Mouse (Mus musculus) lung, embryonic 14.5 days (tissue): ENCODE results near the gene Mapkapk2. TPM values are rescaled to one million over a fixed set of nuclear protein-coding genes. Genes with fewer than 3 reads are reported as not detected.
A peak's percentile ranks its signal among the peaks of the same experiment; 100 is the strongest.

Experiments
- ATAC-seq: fragments of 200-750 bp; cut with Nextera tagmentation; 2 replicates; pipeline ENCODE4 v1.8.0; 2017; ENCODE audit warnings: mild to moderate bottlenecking, moderate TSS enrichment, moderate library complexity; ENCODE audit not compliant: insufficient read depth
- DNase-seq: peaks from one replicate; pipeline ENCODE4 v3.0.0-alpha.2; 2015
- H3K27ac ChIP-seq: fragments of 300-500 bp; sonication (generic); 2 replicates; pipeline ENCODE4 v1.5.1; 2014; ENCODE audit warnings: low read depth, mild to moderate bottlenecking, moderate library complexity
- H3K27me3 ChIP-seq: fragments of 300-500 bp; sonication (generic); 2 replicates; pipeline ENCODE4 v1.6.1; 2014; ENCODE audit warnings: low read length, control low read depth; ENCODE audit not compliant: insufficient read depth
- H3K36me3 ChIP-seq: fragments of 300-500 bp; sonication (generic); 2 replicates; pipeline ENCODE4 v1.6.1; 2014; ENCODE audit warnings: control low read depth; ENCODE audit not compliant: insufficient read depth
- H3K4me1 ChIP-seq: fragments of 300-500 bp; sonication (generic); 2 replicates; pipeline ENCODE4 v1.6.1; 2014; ENCODE audit warnings: antibody characterized with exemption, control low read depth; ENCODE audit not compliant: insufficient read depth
- H3K4me2 ChIP-seq: fragments of 300-500 bp; sonication (generic); 2 replicates; pipeline ENCODE4 v1.6.1; 2014; ENCODE audit warnings: mild to moderate bottlenecking
- H3K4me3 ChIP-seq: fragments of 300-500 bp; sonication (generic); 2 replicates; pipeline ENCODE4 v1.5.1; 2014; ENCODE audit warnings: low read depth, low read length
- H3K9ac ChIP-seq: fragments of 300-500 bp; sonication (generic); 2 replicates; pipeline ENCODE4 v1.6.1; 2014
- H3K9me3 ChIP-seq: fragments of 300-500 bp; sonication (generic); 2 replicates; pipeline ENCODE4 v1.6.1; 2016; ENCODE audit warnings: low read depth, low read length, control low read depth
- CTCF ChIP-seq: IDR thresholded peaks from 2 replicates; pipeline ENCODE4 v1.5.1; 2016; ENCODE audit warnings: antibody characterized with exemption, low read depth
- WGBS: fragments of 180-500 bp; shearing (Covaris S2); extraction: QIAGEN DNeasy Blood & Tissue Kit; methylation state at CpG from one replicate; pipeline ENCODE4 v1.1.7; 2014; 5-methylcytosine and 5-hydroxymethylcytosine counted together
- polyA plus RNA-seq: library from polyadenylated mRNA; unstranded; fragments of >200 nt; fragmentation: Nextera tagmentation; extraction: Ambion mirVana; gene quantifications from 2 replicates; pipeline ENCODE4 v1.2.1, GENCODE M21; 2014

Mapkapk2 gene
- polyA plus RNA-seq, 1 experiment from 2014 or later = 72.3 TPM

DNA sequence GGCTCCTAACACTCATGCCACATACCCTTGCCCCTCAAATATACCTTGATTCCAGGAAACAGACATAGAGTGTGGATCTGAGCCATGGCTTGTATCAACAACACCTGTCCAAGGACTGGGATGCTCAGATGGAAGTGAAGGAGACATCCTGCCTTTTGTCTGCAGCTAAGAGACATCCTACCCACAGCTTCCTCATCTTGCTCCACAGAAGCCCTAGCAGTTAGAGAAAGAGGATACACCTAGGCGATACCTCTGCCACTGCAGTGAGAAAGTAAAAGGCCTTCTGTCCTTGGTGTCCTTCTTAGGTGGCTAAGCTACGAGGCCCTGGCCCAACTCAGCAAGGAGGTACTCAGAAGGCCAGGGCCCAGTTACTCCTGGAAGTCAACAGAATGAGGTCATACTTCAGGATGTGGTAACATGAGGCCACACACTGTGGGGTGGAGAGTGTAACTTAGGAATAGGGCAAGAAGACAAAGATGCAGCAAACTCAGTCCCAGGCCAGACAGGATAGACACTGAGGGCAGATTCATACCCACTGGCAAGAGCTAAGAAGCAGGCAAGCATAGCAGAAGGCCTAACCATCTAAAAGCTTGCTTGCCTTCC lies 8.0 kb downstream of the Mapkapk2 start:
- Histone ChIP-seq H3K9me3 (no peaks in the 10 kb centered on the region), H3K4me3 (no peak overlapping the region), H3K4me1 (peaks cover 67% of the 10 kb centered on the region), H3K27me3 (no peaks in the 10 kb centered on the region), H3K36me3 (no peaks in the 10 kb centered on the region), H3K9ac (0 out of 2 replicates have a peak overlapping the region, but pooled peaks have one; percentile 11), H3K4me2 (no peak overlapping the region), H3K27ac (no peak overlapping the region)
- no peak for ATAC-seq
- TF ChIP-seq CTCF = no peak
- WGBS = 56% methylated on average over 2 of the region's 2 CpGs
- DNase-seq = no peak

DNA sequence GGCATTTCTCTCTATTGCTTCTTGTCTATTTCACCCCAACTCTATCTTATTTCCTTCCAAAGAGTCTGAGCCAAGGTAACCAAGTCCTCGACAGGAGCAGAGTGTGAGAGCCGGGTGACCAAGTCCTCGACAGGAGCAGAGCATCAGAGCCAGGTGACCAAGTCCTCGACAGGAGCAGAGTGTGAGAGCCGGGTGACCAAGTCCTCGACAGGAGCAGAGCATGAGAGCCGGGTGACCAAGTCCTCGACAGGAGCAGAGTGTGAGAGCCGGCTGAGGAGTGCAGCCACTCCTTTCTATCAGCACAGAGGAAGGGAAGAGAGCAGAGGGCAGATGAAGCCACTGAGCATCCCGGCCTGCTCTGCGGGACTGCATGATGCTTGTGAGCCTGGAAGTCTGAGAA lies 9.1 kb downstream of the Mapkapk2 start:
- DNase-seq = no peak
- ATAC-seq = no peak
- TF ChIP-seq CTCF = no peak
- no peaks in the 10 kb centered on the region for H3K27me3 ChIP-seq
- no peak overlapping the region for H3K4me3 ChIP-seq
- H3K36me3 ChIP-seq = no peaks in the 10 kb centered on the region
- WGBS = 33% methylated on average over 11 of the region's 11 CpGs
- no peak overlapping the region for H3K9ac ChIP-seq
- H3K4me1 ChIP-seq = peaks cover 71% of the 10 kb centered on the region
- peak overlapping the region; percentile 50; the same call in 1 of the 2 replicates for H3K27ac ChIP-seq
- peak overlapping the region; percentile 13; the same call in 1 of the 2 replicates for H3K4me2 ChIP-seq
- no peaks in the 10 kb centered on the region for H3K9me3 ChIP-seq

DNA sequence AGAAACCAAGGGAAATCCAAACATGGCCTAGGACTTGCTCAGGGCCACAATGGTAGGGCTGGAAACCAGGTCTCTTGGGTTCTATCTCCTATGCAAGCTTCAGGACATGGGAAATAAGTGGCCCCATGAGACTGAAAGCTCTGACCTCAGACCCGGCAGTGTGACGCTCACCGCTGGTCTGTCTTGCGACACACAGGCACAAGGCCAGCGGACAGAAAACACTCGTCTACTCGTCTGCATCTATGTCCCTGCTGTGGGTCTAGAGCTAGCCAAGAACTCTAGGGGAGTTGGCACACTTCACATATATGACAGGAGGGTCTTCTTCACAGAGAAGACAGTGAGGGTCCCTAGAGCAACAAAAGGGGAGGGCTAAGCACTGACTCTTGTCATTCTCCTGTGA lies 10.7 kb downstream of the Mapkapk2 start:
- peak; percentile 37; the same call in 1 of the 2 replicates for ATAC-seq
- peaks cover 78% of the 10 kb centered on the region for H3K4me1 ChIP-seq
- WGBS = 31% methylated on average over 7 of the region's 7 CpGs
- H3K36me3 ChIP-seq = no peaks in the 10 kb centered on the region
- TF ChIP-seq CTCF = no peak
- no peaks in the 10 kb centered on the region for H3K9me3 ChIP-seq
- H3K4me3 ChIP-seq = no peak overlapping the region
- peak overlapping the region; percentile 25 for H3K27ac ChIP-seq
- H3K4me2 ChIP-seq = peak overlapping the region; percentile 21; the same call in 1 of the 2 replicates
- peak; percentile 82 for DNase-seq
- no peak overlapping the region for H3K9ac ChIP-seq
- H3K27me3 ChIP-seq = no peaks in the 10 kb centered on the region

DNA sequence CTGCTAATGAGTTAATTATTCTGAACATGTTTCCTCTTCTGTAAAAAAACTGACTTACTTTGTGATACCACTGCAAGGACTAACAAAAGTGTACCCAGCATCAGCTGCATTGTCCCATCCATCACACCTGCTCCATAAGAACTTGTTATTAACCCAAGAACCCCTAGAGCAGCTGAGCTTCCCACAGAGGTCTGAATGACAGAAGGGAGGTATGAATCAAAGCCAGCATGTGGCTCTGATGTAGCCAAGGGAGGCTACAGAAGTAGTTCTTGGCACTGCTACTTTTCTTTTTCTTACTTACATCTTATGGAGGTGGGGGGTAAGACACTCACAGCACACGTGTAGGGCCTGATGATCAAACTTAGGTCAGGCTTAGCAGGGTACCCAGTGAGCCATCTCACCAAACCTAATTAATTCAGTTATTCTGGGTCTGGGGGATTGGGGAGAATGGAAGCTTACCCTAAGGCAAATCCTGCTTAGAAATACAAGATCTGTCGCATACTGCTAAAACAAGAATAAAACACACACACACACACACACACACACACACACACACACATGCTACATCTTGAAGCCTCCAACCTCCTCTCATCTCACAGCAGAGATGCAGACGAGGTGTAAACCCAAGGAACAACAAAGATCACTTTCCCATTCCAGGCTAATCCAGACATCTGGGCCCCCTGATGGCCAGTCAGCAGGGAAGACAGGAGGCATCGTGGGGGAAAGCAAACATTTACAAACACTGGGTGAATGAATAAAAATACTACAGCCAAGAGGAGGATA lies 11.5 kb downstream of the Mapkapk2 start:
- Histone ChIP-seq H3K4me3 (no peak overlapping the region), H3K36me3 (no peaks in the 10 kb centered on the region), H3K27me3 (no peaks in the 10 kb centered on the region), H3K9ac (no peak overlapping the region), H3K4me1 (peaks cover 82% of the 10 kb centered on the region), H3K4me2 (peak overlapping the region; percentile 10; the same call in 1 of the 2 replicates), H3K27ac (peak overlapping the region; percentile 25), H3K9me3 (no peaks in the 10 kb centered on the region)
- 27% methylated on average over 4 of the region's 4 CpGs for WGBS
- TF ChIP-seq CTCF = no peak
- ATAC-seq = no peak
- no peak for DNase-seq

DNA sequence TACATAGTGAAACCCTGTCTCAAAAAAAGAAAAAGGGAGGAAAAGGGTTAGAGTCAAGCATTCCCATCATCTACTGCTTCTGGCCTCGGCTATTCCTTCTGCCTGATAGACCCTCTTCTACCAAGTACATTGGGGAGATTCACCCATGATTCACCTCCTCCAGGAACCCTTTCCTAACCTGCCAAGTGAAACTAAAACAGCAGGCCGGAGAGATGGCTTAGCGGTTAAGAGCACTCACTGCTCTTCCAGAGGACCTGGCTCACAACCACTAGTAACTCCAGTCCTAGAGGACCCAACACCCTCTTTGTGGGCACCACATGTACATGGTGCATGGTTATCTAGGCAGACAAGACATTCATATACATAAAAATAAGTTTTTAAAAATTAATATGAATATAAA lies 12.4 kb downstream of the Mapkapk2 start:
- no peaks in the 10 kb centered on the region for H3K9me3 ChIP-seq
- H3K4me3 ChIP-seq = no peak overlapping the region
- DNase-seq (no peak), ATAC-seq (no peak)
- H3K9ac ChIP-seq = no peak overlapping the region
- no peak for TF ChIP-seq CTCF
- H3K27ac ChIP-seq = peak overlapping the region; percentile 94; the same call in 1 of the 2 replicates
- no peaks in the 10 kb centered on the region for H3K36me3 ChIP-seq
- 53% methylated on average over 3 of the region's 3 CpGs for WGBS
- no peaks in the 10 kb centered on the region for H3K27me3 ChIP-seq
- H3K4me2 ChIP-seq = no peak overlapping the region
- H3K4me1 ChIP-seq = peaks cover 79% of the 10 kb centered on the region

DNA sequence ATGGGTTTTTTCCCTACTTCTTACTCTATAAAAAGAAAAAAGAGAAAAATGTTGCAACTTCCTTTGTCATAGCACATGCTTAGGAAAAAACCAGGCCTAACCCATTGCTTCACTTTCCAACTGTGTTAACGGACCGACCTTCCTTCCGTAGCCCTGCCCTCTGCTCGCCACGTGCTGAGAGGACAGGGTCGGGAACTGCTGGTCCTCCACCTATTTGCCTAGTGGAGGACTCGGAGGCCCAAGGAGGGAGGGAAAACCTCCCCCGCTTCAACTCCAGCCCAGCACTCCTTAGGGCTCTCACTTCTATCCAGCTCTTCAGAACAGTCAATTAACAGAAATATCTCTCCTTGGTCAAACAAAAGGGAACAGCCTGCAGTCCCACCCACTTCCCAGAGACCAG lies 13.3 kb downstream of the Mapkapk2 start:
- peak overlapping the region; percentile 44 for H3K4me2 ChIP-seq
- H3K36me3 ChIP-seq = no peaks in the 10 kb centered on the region
- DNase-seq = peak; percentile 60
- peak overlapping the region; percentile 94 for H3K27ac ChIP-seq
- no peak overlapping the region for H3K4me3 ChIP-seq
- H3K4me1 ChIP-seq = peaks cover 70% of the 10 kb centered on the region
- ATAC-seq = peak; percentile 48
- H3K9me3 ChIP-seq = no peaks in the 10 kb centered on the region
- whole genome bisulfite sequencing = 21% methylated on average over 8 of the region's 8 CpGs
- no peak for TF ChIP-seq CTCF
- no peaks in the 10 kb centered on the region for H3K27me3 ChIP-seq
- H3K9ac ChIP-seq = no peak overlapping the region

DNA sequence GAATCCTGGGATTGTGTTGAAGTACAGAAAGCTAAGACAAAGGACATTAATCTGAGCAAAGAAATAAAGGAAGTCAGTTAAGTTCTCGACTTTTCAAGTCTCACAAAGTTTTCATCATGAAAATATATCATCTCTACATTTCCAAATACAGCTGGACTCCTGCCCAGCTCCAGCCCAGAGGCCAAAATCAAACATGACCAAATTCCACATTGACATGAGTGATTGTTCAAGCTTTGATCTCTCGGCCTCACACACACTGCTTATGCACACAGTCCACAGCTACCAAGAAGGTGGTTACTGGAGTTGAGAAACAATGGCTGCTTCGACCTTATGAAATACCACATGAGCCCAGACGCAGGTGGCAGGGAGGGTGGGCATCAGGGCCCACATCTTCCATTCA lies 14.0 kb downstream of the Mapkapk2 start:
- no peaks in the 10 kb centered on the region for H3K27me3 ChIP-seq
- H3K4me2 ChIP-seq = peak overlapping the region; percentile 44
- no peak overlapping the region for H3K9ac ChIP-seq
- no peaks in the 10 kb centered on the region for H3K9me3 ChIP-seq
- peak overlapping the region; percentile 94 for H3K27ac ChIP-seq
- H3K4me3 ChIP-seq = no peak overlapping the region
- ATAC-seq = peak; percentile 70
- H3K36me3 ChIP-seq = no peaks in the 10 kb centered on the region
- DNase-seq = peak; percentile 92
- TF ChIP-seq CTCF = no peak
- H3K4me1 ChIP-seq = peaks cover 68% of the 10 kb centered on the region
- WGBS = 4% methylated on average over 4 of the region's 4 CpGs
